Mouse (Mus musculus): ENCODE measurements around the gene Urb1.

Urb1 gene

GRCm38 (mm10) chr16:90809975-90810715, at the start of gene Urb1:
Urb1 (minus strand) TSS chr16:90810413.
- DNase-seq (ENCODE audit: low read depth, low spot score): peak; percentile 95

- DNase-seq (ENCODE audit: low read depth, low spot score): no peak
These were observed 48.0 kb upstream of the Urb1 start for GRCm38 (mm10) chr16:90858206-90858605.

- no peak for DNase-seq (ENCODE audit: low read depth, low spot score)
These were observed 46.5 kb upstream of the Urb1 start for GRCm38 (mm10) chr16:90856552-90857200.

GRCm38 (mm10) chr16:90851621-90852334, 41.6 kb upstream of the Urb1 start:
- no peak for DNase-seq (ENCODE audit: low read depth, low spot score)

GRCm38 (mm10) chr16:90850881-90851280, 40.7 kb upstream of the Urb1 start:
- DNase-seq (ENCODE audit: low read depth, low spot score): no peak

- no peak for DNase-seq (ENCODE audit: low read depth, low spot score)
These were observed 39.0 kb upstream of the Urb1 start for GRCm38 (mm10) chr16:90849262-90849661.

- DNase-seq (ENCODE audit: low read depth, low spot score): no peak
These were observed 38.5 kb upstream of the Urb1 start for GRCm38 (mm10) chr16:90848697-90849096.

- no peak for DNase-seq (ENCODE audit: low read depth, low spot score)
These were observed 35.4 kb upstream of the Urb1 start for GRCm38 (mm10) chr16:90845591-90845990.

GRCm38 (mm10) chr16:90845038-90845437, 34.8 kb upstream of the Urb1 start:
- DNase-seq (ENCODE audit: low read depth, low spot score): no peak

- DNase-seq (ENCODE audit: low read depth, low spot score): no peak
These were observed 32.0 kb upstream of the Urb1 start for GRCm38 (mm10) chr16:90842164-90842563.

GRCm38 (mm10) chr16:90837431-90837830, 27.2 kb upstream of the Urb1 start:
- DNase-seq (ENCODE audit: low read depth, low spot score): no peak

- DNase-seq (ENCODE audit: low read depth, low spot score): no peak
These were observed 23.0 kb upstream of the Urb1 start for GRCm38 (mm10) chr16:90833041-90833791.

- no peak for DNase-seq (ENCODE audit: low read depth, low spot score)
These were observed 22.3 kb upstream of the Urb1 start for GRCm38 (mm10) chr16:90832495-90832894.

- no peak for DNase-seq (ENCODE audit: low read depth, low spot score)
These were observed 21.5 kb upstream of the Urb1 start for GRCm38 (mm10) chr16:90831676-90832075.

- peak; percentile 61 for DNase-seq (ENCODE audit: low read depth, low spot score)
These were observed 20.6 kb upstream of the Urb1 start for GRCm38 (mm10) chr16:90830686-90831439.

- DNase-seq (ENCODE audit: low read depth, low spot score): peak; percentile 52
These were observed 19.9 kb upstream of the Urb1 start for GRCm38 (mm10) chr16:90829894-90830685.

GRCm38 (mm10) chr16:90829136-90829535, 18.9 kb upstream of the Urb1 start:
- no peak for DNase-seq (ENCODE audit: low read depth, low spot score)

- DNase-seq (ENCODE audit: low read depth, low spot score): no peak
These were observed 17.3 kb upstream of the Urb1 start for GRCm38 (mm10) chr16:90827498-90827897.

- no peak for DNase-seq (ENCODE audit: low read depth, low spot score)
These were observed 16.2 kb upstream of the Urb1 start, which contains the start of gene Eva1c for GRCm38 (mm10) chr16:90826457-90826856. Eva1c (plus strand) TSS chr16:90826719.

GRCm38 (mm10) chr16:90826041-90826440, 15.8 kb upstream of the Urb1 start:
- DNase-seq (ENCODE audit: low read depth, low spot score): no peak

Measured in retina, postnatal 7 days (tissue).